Mouse (Mus musculus) lung, embryonic 15.5 days (tissue): ENCODE measurements around the gene Sept10. TPM values are rescaled to one million over a fixed set of nuclear protein-coding genes. Genes with fewer than 3 reads are reported as not detected.
"Not testable (repeated sequence)": the region's sequence is repeated elsewhere in the genome, so short reads cannot be mapped to it uniquely, and the experiment has no call there.

Source experiments
- ATAC-seq: fragments of 200-750 bp; cut with Nextera tagmentation; 2 replicates; pipeline ENCODE4 v1.8.0; 2017; ENCODE audit warnings: moderate number of reproducible peaks, borderline replicate concordance; ENCODE audit not compliant: low FRiP score, low TSS enrichment; ENCODE audit errors: extremely low read depth
- H3K27ac ChIP-seq: fragments of 300-500 bp; sonication (generic); 2 replicates; pipeline ENCODE4 v1.5.1; 2015; ENCODE audit warnings: moderate library complexity, mild to moderate bottlenecking, inconsistent platforms
- H3K27me3 ChIP-seq: fragments of 300-500 bp; sonication (generic); 2 replicates; pipeline ENCODE4 v1.6.1; 2015; ENCODE audit warnings: inconsistent platforms
- H3K36me3 ChIP-seq: fragments of 300-500 bp; sonication (generic); 2 replicates; pipeline ENCODE4 v1.6.1; 2015; ENCODE audit warnings: inconsistent platforms
- H3K4me1 ChIP-seq: fragments of 300-500 bp; sonication (generic); 2 replicates; pipeline ENCODE4 v1.6.1; 2015; ENCODE audit warnings: inconsistent platforms
- H3K4me2 ChIP-seq: fragments of 300-500 bp; sonication (generic); 2 replicates; pipeline ENCODE4 v1.6.1; 2015; ENCODE audit warnings: inconsistent platforms, mild to moderate bottlenecking, moderate library complexity
- H3K4me3 ChIP-seq: fragments of 300-500 bp; sonication (generic); 2 replicates; pipeline ENCODE4 v1.5.1; 2015; ENCODE audit warnings: mild to moderate bottlenecking, inconsistent platforms
- H3K9ac ChIP-seq: fragments of 300-500 bp; sonication (generic); 2 replicates; pipeline ENCODE4 v1.6.1; 2015; ENCODE audit warnings: inconsistent platforms
- H3K9me3 ChIP-seq: fragments of 300-500 bp; sonication (generic); 2 replicates; pipeline ENCODE4 v1.6.1; 2016; ENCODE audit warnings: inconsistent platforms
- WGBS: fragments of 180-500 bp; shearing (Covaris S2); methylation state at CpG from one replicate; pipeline ENCODE4 v1.1.7; 2015; 5-methylcytosine and 5-hydroxymethylcytosine counted together
- polyA plus RNA-seq: library from polyadenylated mRNA; unstranded; fragments of >200 nt; fragmentation: Nextera tagmentation; extraction: Ambion mirVana; gene quantifications from 2 replicates; pipeline ENCODE4 v1.2.1, GENCODE M21; 2015

The Sept10 gene
- polyA plus RNA-seq, 1 experiment from 2014 or later = 68.0 TPM

- not testable (repeated sequence) for H3K4me3 ChIP-seq, H3K36me3 ChIP-seq, H3K4me1 ChIP-seq, H3K9me3 ChIP-seq, H3K4me2 ChIP-seq, H3K27me3 ChIP-seq, ATAC-seq, H3K9ac ChIP-seq, H3K27ac ChIP-seq
- WGBS = 88% methylated on average over 5 of the region's 5 CpGs
Observed at GRCm38 (mm10) chr10:59103076-59103475, 118.6 kb downstream of the Sept10 start.

GRCm38 (mm10) chr10:59091988-59092387 lies 129.7 kb downstream of the Sept10 start:
- 84% methylated on average over 7 of the region's 7 CpGs for WGBS
- no peak overlapping the region for H3K27ac ChIP-seq
- no peak overlapping the region for H3K4me3 ChIP-seq
- H3K4me2 ChIP-seq = no peak overlapping the region
- no peak for ATAC-seq
- H3K4me1 ChIP-seq = peaks cover 4% of the 10 kb centered on the region; the same call in 1 of the 2 replicates
- no peak overlapping the region for H3K9ac ChIP-seq
- H3K36me3 ChIP-seq = no peaks in the 10 kb centered on the region
- no peaks in the 10 kb centered on the region for H3K27me3 ChIP-seq
- no peaks in the 10 kb centered on the region for H3K9me3 ChIP-seq

Other genes starting within 250 kb of the Sept10 start
- 10.7 and 11.4 TPM in 2 replicates for gene Sowahc, start 106 bp upstream of the Sept10 start, polyA plus RNA-seq
- gene P4ha1, start 101.4 kb upstream of the Sept10 start, polyA plus RNA-seq = 71.3 and 72.0 TPM in 2 replicates
- gene Gm10273, start 173.8 kb upstream of the Sept10 start, polyA plus RNA-seq = 1.8 and 5.7 TPM in 2 replicates
- gene Pla2g12b, start 181.8 kb upstream of the Sept10 start, polyA plus RNA-seq = 0.14 and 0.60 TPM in 2 replicates
- 2.1 and 2.7 TPM in 2 replicates for gene Oit3, start 219.9 kb upstream of the Sept10 start, polyA plus RNA-seq